Mouse (Mus musculus) lung, embryonic 14.5 days (tissue): Measurements from ENCODE around the gene Gm27027. TPM values are rescaled to one million over a fixed set of nuclear protein-coding genes. Genes with fewer than 3 reads are reported as not detected.

Experiments
- ATAC-seq: fragments of 200-750 bp; cut with Nextera tagmentation; 2 replicates; pipeline ENCODE4 v1.8.0; 2017; ENCODE audit warnings: mild to moderate bottlenecking, moderate TSS enrichment, moderate library complexity; ENCODE audit not compliant: insufficient read depth
- DNase-seq: peaks from one replicate; pipeline ENCODE4 v3.0.0-alpha.2; 2015
- H3K27ac ChIP-seq: fragments of 300-500 bp; sonication (generic); 2 replicates; pipeline ENCODE4 v1.5.1; 2014; ENCODE audit warnings: low read depth, mild to moderate bottlenecking, moderate library complexity
- H3K27me3 ChIP-seq: fragments of 300-500 bp; sonication (generic); 2 replicates; pipeline ENCODE4 v1.6.1; 2014; ENCODE audit warnings: low read length, control low read depth; ENCODE audit not compliant: insufficient read depth
- H3K36me3 ChIP-seq: fragments of 300-500 bp; sonication (generic); 2 replicates; pipeline ENCODE4 v1.6.1; 2014; ENCODE audit warnings: control low read depth; ENCODE audit not compliant: insufficient read depth
- H3K4me1 ChIP-seq: fragments of 300-500 bp; sonication (generic); 2 replicates; pipeline ENCODE4 v1.6.1; 2014; ENCODE audit warnings: antibody characterized with exemption, control low read depth; ENCODE audit not compliant: insufficient read depth
- H3K4me2 ChIP-seq: fragments of 300-500 bp; sonication (generic); 2 replicates; pipeline ENCODE4 v1.6.1; 2014; ENCODE audit warnings: mild to moderate bottlenecking
- H3K4me3 ChIP-seq: fragments of 300-500 bp; sonication (generic); 2 replicates; pipeline ENCODE4 v1.5.1; 2014; ENCODE audit warnings: low read depth, low read length
- H3K9ac ChIP-seq: fragments of 300-500 bp; sonication (generic); 2 replicates; pipeline ENCODE4 v1.6.1; 2014
- H3K9me3 ChIP-seq: fragments of 300-500 bp; sonication (generic); 2 replicates; pipeline ENCODE4 v1.6.1; 2016; ENCODE audit warnings: low read depth, low read length, control low read depth
- CTCF ChIP-seq: IDR thresholded peaks from 2 replicates; pipeline ENCODE4 v1.5.1; 2016; ENCODE audit warnings: antibody characterized with exemption, low read depth
- WGBS: fragments of 180-500 bp; shearing (Covaris S2); extraction: QIAGEN DNeasy Blood & Tissue Kit; methylation state at CpG from one replicate; pipeline ENCODE4 v1.1.7; 2014; 5-methylcytosine and 5-hydroxymethylcytosine counted together
- polyA plus RNA-seq: library from polyadenylated mRNA; unstranded; fragments of >200 nt; fragmentation: Nextera tagmentation; extraction: Ambion mirVana; gene quantifications from 2 replicates; pipeline ENCODE4 v1.2.1, GENCODE M21; 2014

Gm27027 gene
- polyA plus RNA-seq = not detected in 2 replicates

GRCm38 (mm10) chr2:93996254-93996653 is at the start of gene Gm27027:
TSS of gene Gm27027 (minus strand) at chr2:93996354.
- no peaks in the 10 kb centered on the region for H3K9me3 ChIP-seq
- no peak within 1 kb of the TSS for H3K4me2 ChIP-seq
- no peaks in the 10 kb centered on the region for H3K27me3 ChIP-seq
- DNase-seq (no peak), ATAC-seq (no peak)
- no peak within 1 kb of the TSS for H3K27ac ChIP-seq
- WGBS = 91% methylated on average over 6 of the region's 6 CpGs
- H3K9ac ChIP-seq = no peak within 1 kb of the TSS
- H3K4me3 ChIP-seq = no peak within 1 kb of the TSS
- TF ChIP-seq CTCF = no peak
- no peaks in the 10 kb centered on the region for H3K4me1 ChIP-seq
- peaks cover 86% of the 10 kb centered on the region for H3K36me3 ChIP-seq

- H3K4me2 ChIP-seq = no peak overlapping the region
- no peak overlapping the region for H3K4me3 ChIP-seq
- no peak for DNase-seq
Observed at GRCm38 (mm10) chr2:94045411-94046090, 49.4 kb upstream of the Gm27027 start.

DNA sequence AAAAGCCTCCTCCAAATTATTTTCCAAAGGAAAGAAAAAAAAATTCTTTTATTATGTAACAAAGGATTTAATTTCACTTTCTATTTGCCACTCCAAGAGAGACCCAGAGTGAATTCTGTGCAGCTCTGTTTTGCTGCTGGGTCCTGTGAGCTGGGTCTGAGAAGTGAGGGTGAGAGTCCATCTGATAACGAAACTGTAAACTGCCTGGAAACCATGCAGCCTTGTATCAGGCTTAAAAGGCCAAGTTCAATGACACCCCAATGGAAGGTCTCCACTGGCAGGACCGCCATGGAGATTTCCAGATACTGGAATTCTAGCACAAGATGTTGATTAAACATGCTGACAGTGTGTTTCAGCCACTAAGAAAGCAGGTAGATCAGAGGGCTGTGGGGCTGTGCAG is 48.0 kb upstream of the Gm27027 start:
- no peak overlapping the region for H3K9ac ChIP-seq
- no peak for ATAC-seq
- TF ChIP-seq CTCF = no peak
- no peaks in the 10 kb centered on the region for H3K4me1 ChIP-seq
- no peak overlapping the region for H3K4me3 ChIP-seq
- H3K9me3 ChIP-seq = no peaks in the 10 kb centered on the region
- H3K27me3 ChIP-seq = no peaks in the 10 kb centered on the region
- no peak overlapping the region for H3K27ac ChIP-seq
- peaks cover 3% of the 10 kb centered on the region; the same call in 1 of the 2 replicates for H3K36me3 ChIP-seq
- no peak overlapping the region for H3K4me2 ChIP-seq
- DNase-seq = no peak
- 88% methylated on average over 2 of the region's 2 CpGs for whole genome bisulfite sequencing

More at GRCm38 (mm10) chr2:94045411-94046090, 49.4 kb upstream of the Gm27027 start:
- no peaks in the 10 kb centered on the region for H3K27me3 ChIP-seq
- H3K27ac ChIP-seq = no peak overlapping the region
- H3K9ac ChIP-seq = no peak overlapping the region
- H3K4me1 ChIP-seq = no peaks in the 10 kb centered on the region
- TF ChIP-seq CTCF = no peak
- H3K36me3 ChIP-seq = peaks cover 3% of the 10 kb centered on the region; the same call in 1 of the 2 replicates
- ATAC-seq = no peak
- WGBS = 57% methylated on average over 6 of the region's 6 CpGs
- no peaks in the 10 kb centered on the region for H3K9me3 ChIP-seq

DNA sequence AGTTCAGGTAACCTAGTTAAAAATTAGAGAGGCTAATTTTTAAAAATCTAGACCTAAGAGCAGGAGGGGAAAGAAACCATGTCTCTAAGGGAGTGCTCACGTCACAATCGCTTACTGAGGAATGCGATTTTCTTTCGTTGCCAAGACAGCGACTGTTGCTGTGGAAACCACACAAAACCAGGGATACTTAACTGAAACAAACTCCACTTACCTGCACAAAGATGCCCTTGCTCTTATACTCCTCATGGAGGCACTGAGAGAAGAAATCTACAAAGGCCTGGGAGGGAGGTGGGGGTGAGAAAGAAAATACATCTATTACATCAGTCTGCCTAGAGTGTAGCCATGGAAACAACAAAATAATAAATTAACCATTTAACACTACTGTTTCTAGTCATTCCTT is 47.5 kb upstream of the Gm27027 start:
- DNase-seq (peak; percentile 57), ATAC-seq (peak; percentile 31; the same call in 1 of the 2 replicates)
- no peak overlapping the region for H3K27ac ChIP-seq
- H3K4me1 ChIP-seq = no peaks in the 10 kb centered on the region
- no peaks in the 10 kb centered on the region for H3K9me3 ChIP-seq
- H3K36me3 ChIP-seq = peaks cover 3% of the 10 kb centered on the region; the same call in 1 of the 2 replicates
- 36% methylated on average over 5 of the region's 5 CpGs for WGBS
- TF ChIP-seq CTCF = no peak
- no peak overlapping the region for H3K9ac ChIP-seq
- H3K4me2 ChIP-seq = no peak overlapping the region
- no peaks in the 10 kb centered on the region for H3K27me3 ChIP-seq
- H3K4me3 ChIP-seq = no peak overlapping the region

- 95% methylated on average over 3 of the region's 3 CpGs for WGBS
- Histone ChIP-seq H3K9me3 (no peaks in the 10 kb centered on the region), H3K36me3 (peaks cover 3% of the 10 kb centered on the region; the same call in 1 of the 2 replicates), H3K27ac (no peak overlapping the region), H3K27me3 (no peaks in the 10 kb centered on the region), H3K9ac (no peak overlapping the region), H3K4me3 (no peak overlapping the region), H3K4me2 (no peak overlapping the region), H3K4me1 (no peaks in the 10 kb centered on the region)
- no peak for DNase-seq
- no peak for TF ChIP-seq CTCF
- ATAC-seq = no peak
Observed at GRCm38 (mm10) chr2:94042461-94042860, 46.3 kb upstream of the Gm27027 start.

GRCm38 (mm10) chr2:94040391-94041125 is 44.4 kb upstream of the Gm27027 start:
- Histone ChIP-seq H3K4me2 (no peak overlapping the region), H3K27ac (no peak overlapping the region), H3K27me3 (no peaks in the 10 kb centered on the region), H3K4me1 (no peaks in the 10 kb centered on the region), H3K36me3 (peaks cover 3% of the 10 kb centered on the region; the same call in 1 of the 2 replicates), H3K9me3 (no peaks in the 10 kb centered on the region), H3K4me3 (no peak overlapping the region), H3K9ac (no peak overlapping the region)
- TF ChIP-seq CTCF = no peak
- ATAC-seq = no peak
- WGBS = 86% methylated on average over 5 of the region's 5 CpGs
- DNase-seq = no peak
